Mouse (Mus musculus) forebrain, embryonic 14.5 days (tissue): ENCODE measurements around the gene Fat3. TPM values are rescaled to one million over a fixed set of nuclear protein-coding genes. Genes with fewer than 3 reads are reported as not detected.

Experiments
- ATAC-seq: fragments of 200-750 bp; cut with Nextera tagmentation; 2 replicates; pipeline ENCODE4 v1.8.0; 2017; ENCODE audit warnings: mild to moderate bottlenecking, moderate library complexity
- DNase-seq: peaks from one replicate; pipeline ENCODE4 v3.0.0-alpha.2; 2015; ENCODE audit warnings: low spot score
- H3K27ac ChIP-seq: fragments of 300-500 bp; sonication (generic); 2 replicates; pipeline ENCODE4 v1.5.1; 2014; ENCODE audit warnings: low read depth, mild to moderate bottlenecking, control low read depth, low read length, moderate library complexity
- H3K27me3 ChIP-seq: fragments of 300-500 bp; sonication (generic); replicated peaks from 2 replicates; pipeline ENCODE4 v1.6.1; 2014; ENCODE audit warnings: low read length, control low read depth, mixed read lengths; ENCODE audit not compliant: control insufficient read depth, insufficient read depth
- H3K36me3 ChIP-seq: fragments of 300-500 bp; sonication (generic); 2 replicates; pipeline ENCODE4 v1.6.1; 2014; ENCODE audit warnings: low read length, control low read depth; ENCODE audit not compliant: control insufficient read depth, insufficient read depth
- H3K4me1 ChIP-seq: fragments of 300-500 bp; sonication (generic); 2 replicates; pipeline ENCODE4 v1.6.1; 2014; ENCODE audit warnings: antibody characterized with exemption, low read length, control low read depth; ENCODE audit not compliant: control insufficient read depth, insufficient read depth
- H3K4me2 ChIP-seq: fragments of 300-500 bp; sonication (generic); 2 replicates; pipeline ENCODE4 v1.6.1; 2014; ENCODE audit warnings: mild to moderate bottlenecking, control low read depth, low read length
- H3K4me3 ChIP-seq: fragments of 300-500 bp; sonication (generic); 2 replicates; pipeline ENCODE4 v1.5.1; 2014; ENCODE audit warnings: low read depth, low read length, control low read depth
- H3K9ac ChIP-seq: fragments of 300-500 bp; sonication (generic); 2 replicates; pipeline ENCODE4 v1.6.1; 2014; ENCODE audit warnings: mild to moderate bottlenecking, low read length, control low read depth, moderate library complexity
- H3K9me3 ChIP-seq: fragments of 300-500 bp; sonication (generic); replicated peaks from 2 replicates; pipeline ENCODE4 v1.6.1; 2016; ENCODE audit warnings: low read length, control low read depth, mixed read lengths; ENCODE audit not compliant: control insufficient read depth
- WGBS: fragments of 180-500 bp; shearing (Covaris S2); extraction: QIAGEN DNeasy Blood & Tissue Kit; methylation state at CpG from one replicate; pipeline ENCODE4 v1.1.7; 2014; 5-methylcytosine and 5-hydroxymethylcytosine counted together
- polyA plus RNA-seq: library from polyadenylated mRNA; unstranded; fragments of >200 nt; fragmentation: Nextera tagmentation; extraction: Ambion mirVana; gene quantifications from 2 replicates; pipeline ENCODE4 v1.2.1, GENCODE M21; 2014

The Fat3 gene
- polyA plus RNA-seq, 1 experiment from 2014 or later, result 12.2 TPM

GRCm38 (mm10) chr9:15925237-15925636 is 575.8 kb downstream of the Fat3 start:
- H3K27me3 ChIP-seq, result no peaks in the 10 kb centered on the region
- no peak for DNase-seq
- H3K9me3 ChIP-seq, result no peaks in the 10 kb centered on the region
- no peak overlapping the region for H3K4me3 ChIP-seq
- no peaks in the 10 kb centered on the region for H3K4me1 ChIP-seq
- no peak overlapping the region for H3K9ac ChIP-seq
- no peaks in the 10 kb centered on the region; the same call in 1 of the 2 replicates for H3K36me3 ChIP-seq
- 88% methylated on average over 5 of the region's 5 CpGs for whole genome bisulfite sequencing
- no peak overlapping the region for H3K27ac ChIP-seq
- no peak for ATAC-seq
- no peak overlapping the region for H3K4me2 ChIP-seq

GRCm38 (mm10) chr9:15920271-15920670 is 580.8 kb downstream of the Fat3 start:
- Histone ChIP-seq H3K4me1 (no peaks in the 10 kb centered on the region), H3K9ac (no peak overlapping the region), H3K36me3 (peaks cover 7% of the 10 kb centered on the region; the same call in 1 of the 2 replicates), H3K27ac (no peak overlapping the region), H3K9me3 (no peaks in the 10 kb centered on the region), H3K27me3 (no peaks in the 10 kb centered on the region), H3K4me2 (no peak overlapping the region), H3K4me3 (no peak overlapping the region)
- DNase-seq, result no peak
- no peak for ATAC-seq
- 82% methylated on average over 4 of the region's 4 CpGs for WGBS

GRCm38 (mm10) chr9:15919373-15920005 is 581.6 kb downstream of the Fat3 start:
- H3K4me3 ChIP-seq, result no peak overlapping the region
- ATAC-seq (peak; percentile 65), DNase-seq (peak; percentile 64)
- no peaks in the 10 kb centered on the region for H3K4me1 ChIP-seq
- no peaks in the 10 kb centered on the region for H3K27me3 ChIP-seq
- no peak overlapping the region for H3K4me2 ChIP-seq
- H3K36me3 ChIP-seq, result peaks cover 14% of the 10 kb centered on the region; the same call in 1 of the 2 replicates
- H3K9me3 ChIP-seq, result no peaks in the 10 kb centered on the region
- H3K27ac ChIP-seq, result no peak overlapping the region
- WGBS, result 63% methylated on average over 5 of the region's 5 CpGs
- H3K9ac ChIP-seq, result no peak overlapping the region

GRCm38 (mm10) chr9:15916600-15916999 is 584.5 kb downstream of the Fat3 start:
- H3K4me2 ChIP-seq, result no peak overlapping the region
- no peak overlapping the region for H3K27ac ChIP-seq
- H3K4me3 ChIP-seq, result no peak overlapping the region
- DNase-seq (no peak), ATAC-seq (no peak)
- H3K27me3 ChIP-seq, result no peaks in the 10 kb centered on the region
- H3K4me1 ChIP-seq, result no peaks in the 10 kb centered on the region
- no peak overlapping the region for H3K9ac ChIP-seq
- no peaks in the 10 kb centered on the region for H3K9me3 ChIP-seq
- 0 out of 2 replicates have a peak, but pooled peaks cover 16% of the 10 kb centered on the region for H3K36me3 ChIP-seq

GRCm38 (mm10) chr9:15912735-15913134 is 588.4 kb downstream of the Fat3 start:
- Histone ChIP-seq H3K4me1 (no peaks in the 10 kb centered on the region), H3K36me3 (0 out of 2 replicates have a peak, but pooled peaks cover 10% of the 10 kb centered on the region), H3K27me3 (no peaks in the 10 kb centered on the region), H3K4me3 (no peak overlapping the region), H3K4me2 (no peak overlapping the region), H3K9ac (no peak overlapping the region), H3K9me3 (no peaks in the 10 kb centered on the region), H3K27ac (no peak overlapping the region)
- ATAC-seq, result no peak
- 48% methylated on average over 1 of the region's 1 CpGs for WGBS
- DNase-seq, result no peak

GRCm38 (mm10) chr9:15909397-15910113 is 591.5 kb downstream of the Fat3 start:
- H3K27me3 ChIP-seq, result no peaks in the 10 kb centered on the region
- no peaks in the 10 kb centered on the region for H3K9me3 ChIP-seq
- no peak overlapping the region for H3K4me3 ChIP-seq
- H3K27ac ChIP-seq, result no peak overlapping the region
- WGBS, result 59% methylated on average over 2 of the region's 2 CpGs
- H3K9ac ChIP-seq, result no peak overlapping the region
- H3K4me2 ChIP-seq, result no peak overlapping the region
- no peaks in the 10 kb centered on the region for H3K4me1 ChIP-seq
- H3K36me3 ChIP-seq, result 0 out of 2 replicates have a peak, but pooled peaks cover 2% of the 10 kb centered on the region
- no peak for ATAC-seq
- DNase-seq, result no peak

GRCm38 (mm10) chr9:15903948-15904750 is 596.9 kb downstream of the Fat3 start:
- DNase-seq (peak; percentile 11), ATAC-seq (peak; percentile 44; the same call in 1 of the 2 replicates)
- peaks cover 4% of the 10 kb centered on the region; the same call in 1 of the 2 replicates for H3K4me1 ChIP-seq
- no peaks in the 10 kb centered on the region for H3K36me3 ChIP-seq
- H3K9me3 ChIP-seq, result no peaks in the 10 kb centered on the region
- H3K27ac ChIP-seq, result no peak overlapping the region
- H3K4me2 ChIP-seq, result no peak overlapping the region
- WGBS, result 24% methylated on average over 9 of the region's 9 CpGs
- no peaks in the 10 kb centered on the region for H3K27me3 ChIP-seq
- no peak overlapping the region for H3K9ac ChIP-seq
- no peak overlapping the region for H3K4me3 ChIP-seq

GRCm38 (mm10) chr9:15898112-15898511 is 603.0 kb downstream of the Fat3 start:
- ATAC-seq (peak; percentile 67), DNase-seq (peak; percentile 41)
- no peak overlapping the region for H3K4me2 ChIP-seq
- no peaks in the 10 kb centered on the region for H3K27me3 ChIP-seq
- no peak overlapping the region for H3K27ac ChIP-seq
- H3K36me3 ChIP-seq, result no peaks in the 10 kb centered on the region
- H3K9ac ChIP-seq, result no peak overlapping the region
- H3K9me3 ChIP-seq, result no peaks in the 10 kb centered on the region
- no peak overlapping the region for H3K4me3 ChIP-seq
- no peaks in the 10 kb centered on the region for H3K4me1 ChIP-seq
- 25% methylated on average over 2 of the region's 2 CpGs for WGBS
